Mouse (Mus musculus) erythroblast, embryonic 14.5 days (primary cell): ENCODE results near the gene Emsy.

Experiments
- GATA1 ChIP-seq: IDR thresholded peaks from 2 replicates; pipeline ENCODE4 v1.6.1; 2012; ENCODE audit warnings: low read length, inconsistent platforms, mixed read lengths
- TAL1 ChIP-seq: IDR thresholded peaks from 3 replicates; pipeline ENCODE4 v1.6.1; 2012; ENCODE audit warnings: low read length, inconsistent platforms, mixed read lengths

GRCm38 (mm10) chr7:98597402-98597801 lies 59.2 kb downstream of the Emsy start:
- no peak for TF ChIP-seq TAL1
- TF ChIP-seq GATA1: no peak
